Mouse (Mus musculus) heart, adult 8-10 months (tissue): ENCODE measurements around the gene Nhsl2. TPM values are rescaled to one million over a fixed set of nuclear protein-coding genes. Genes with fewer than 3 reads are reported as not detected.
"Not testable (repeated sequence)": the region's sequence is repeated elsewhere in the genome, so short reads cannot be mapped to it uniquely, and the experiment has no call there.

Experiments
- DNase-seq: peaks from one replicate; pipeline ENCODE4 v3.0.0; 2022; ENCODE audit warnings: low spot score
- total RNA-seq, 4 experiments: library from RNA; stranded (reverse); gene quantifications; 2 replicates each; pipeline ENCODE4 v1.2.4; 2022

The Nhsl2 gene
- total RNA-seq: 1 to 10 TPM; 3.2 to 4.3 (median 3.8) TPM

DNA sequence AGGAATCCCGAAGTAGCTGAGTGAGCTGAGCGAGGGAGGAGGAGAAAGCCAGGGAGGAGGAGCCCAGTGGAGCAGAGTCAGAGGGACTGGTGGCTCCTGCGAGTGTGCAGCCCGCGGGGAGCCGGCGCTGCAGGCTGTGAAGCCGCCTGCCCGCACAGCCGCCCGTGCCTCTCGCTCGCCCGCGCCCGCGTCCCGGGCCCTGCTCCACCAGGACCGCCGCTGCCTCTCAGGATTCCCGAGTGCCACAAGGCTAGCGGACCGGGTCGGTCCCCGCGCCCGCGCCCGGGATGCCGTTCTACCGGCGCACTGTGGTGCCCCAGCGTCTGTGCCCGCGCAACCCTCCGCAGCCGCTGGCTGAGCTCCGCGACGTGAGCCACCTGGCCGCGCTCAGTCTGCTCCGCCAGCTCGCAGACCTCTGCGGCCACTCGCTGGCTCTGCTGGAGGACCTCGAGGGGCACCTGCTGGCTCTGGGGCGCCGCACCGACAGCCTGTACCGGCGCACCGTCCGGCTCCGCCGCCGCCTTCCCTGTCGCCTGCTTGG is at the start of gene Nhsl2:
Gene Nhsl2, plus strand, starts transcription at position 105 of the 541 bp plus-strand sequence.
- DNase-seq: peak; percentile 13

DNA sequence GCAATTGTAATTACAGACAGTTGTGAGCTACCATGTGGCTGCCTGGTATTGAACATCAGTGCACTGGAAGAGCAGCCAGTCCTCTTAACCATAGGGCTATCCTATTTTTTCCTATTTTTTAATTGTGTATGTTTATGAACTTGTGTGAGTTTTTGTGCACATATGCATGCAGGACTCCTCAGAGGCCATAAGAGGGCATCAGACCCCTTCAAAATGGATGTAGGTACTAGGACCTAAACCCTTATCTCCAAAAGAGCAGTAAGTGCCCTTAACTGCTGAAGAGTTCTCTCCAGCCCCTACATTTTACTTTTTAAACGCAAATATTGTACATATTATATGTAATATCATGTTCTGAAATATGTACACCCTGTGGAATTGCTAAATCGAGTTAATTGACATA is 43.7 kb upstream of the Nhsl2 start:
- DNase-seq: no peak

DNA sequence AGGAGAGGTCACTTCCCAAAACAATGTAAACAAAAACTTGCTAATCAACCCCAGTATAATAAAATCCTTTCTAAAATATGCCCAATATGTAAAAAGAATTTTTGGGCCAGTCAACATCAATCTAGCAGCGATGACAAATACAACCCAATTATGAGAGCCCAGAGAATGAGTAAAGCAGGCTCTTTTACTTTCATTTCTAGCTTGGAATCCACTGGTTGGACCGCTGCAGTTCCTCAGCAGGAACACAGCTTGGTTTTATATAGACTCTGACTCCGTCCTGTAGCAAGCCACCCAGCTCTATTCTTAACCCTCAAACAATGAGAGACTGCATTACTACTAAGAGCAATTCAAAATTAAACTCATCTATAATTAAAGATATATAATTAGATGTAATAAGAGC is 37.4 kb upstream of the Nhsl2 start:
- DNase-seq: no peak

DNA sequence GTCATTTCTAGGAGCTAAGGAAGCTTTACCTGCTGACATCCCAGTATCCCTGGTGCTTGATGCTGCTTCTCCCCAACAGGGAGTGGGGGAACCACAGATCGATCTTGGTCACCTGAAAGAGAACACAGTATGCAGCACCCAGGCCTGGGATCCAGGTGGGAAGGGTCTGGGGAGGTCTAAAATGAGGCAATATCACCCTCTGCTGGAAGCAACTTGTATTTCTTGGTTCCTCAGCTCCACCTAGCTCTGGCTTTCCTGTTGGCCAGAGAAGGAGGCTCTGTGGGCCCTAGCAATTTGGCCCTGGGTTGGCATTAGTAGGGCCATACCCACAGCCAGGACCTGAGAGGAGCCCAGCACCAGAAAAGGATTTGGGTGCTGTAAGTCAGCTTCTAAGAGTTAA is 30.0 kb upstream of the Nhsl2 start:
- no peak for DNase-seq

DNA sequence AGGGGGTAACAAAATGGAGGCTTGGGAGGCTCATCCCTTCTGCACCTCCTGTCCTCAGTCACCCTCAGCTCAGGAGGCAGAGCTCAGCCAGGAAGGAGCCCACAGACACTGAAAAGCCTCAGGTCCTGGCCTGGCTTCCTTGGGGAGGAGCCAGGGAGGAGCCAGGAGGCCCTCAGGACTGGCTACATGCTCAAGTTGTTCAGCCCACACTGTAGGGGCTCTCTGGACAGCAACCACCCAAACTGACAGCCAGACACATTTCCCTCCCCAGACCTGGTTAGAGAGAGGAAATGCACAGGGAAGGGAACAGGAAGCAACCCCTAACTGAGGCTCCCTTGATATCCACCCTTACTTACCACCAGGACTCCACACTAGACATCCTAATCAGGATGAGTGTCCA is 29.2 kb upstream of the Nhsl2 start:
- DNase-seq: not testable (repeated sequence)

DNA sequence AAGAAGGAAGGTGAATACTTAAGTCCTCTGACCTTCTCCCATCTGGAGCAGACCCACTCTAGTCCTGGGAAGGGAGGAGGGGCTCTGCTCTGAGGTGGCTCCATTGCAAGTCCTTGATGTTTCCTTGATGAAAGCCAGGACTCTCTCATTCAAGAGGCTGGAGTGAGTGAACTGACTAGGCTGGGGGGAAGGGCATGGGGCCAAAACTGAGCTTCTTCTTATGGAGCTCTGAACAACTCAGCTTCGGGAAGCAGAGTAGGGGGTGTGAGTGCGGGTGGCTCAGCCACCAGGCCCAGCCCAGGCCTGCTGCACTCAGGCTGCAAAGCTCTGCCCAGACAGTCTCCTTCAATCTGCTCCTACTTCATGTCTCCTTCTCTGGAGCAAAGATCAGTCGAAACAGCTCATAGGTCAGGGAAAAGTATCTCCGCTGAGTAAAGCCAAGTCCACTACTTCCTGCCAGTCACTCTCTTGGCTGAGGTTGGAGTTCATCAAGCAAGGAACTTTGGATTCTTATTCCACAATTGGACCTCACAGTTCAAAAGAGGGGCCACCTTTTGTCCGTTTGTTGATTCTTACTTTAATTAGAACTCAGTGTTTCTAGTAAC is 1.9 kb upstream of the Nhsl2 start:
- DNase-seq: no peak

DNA sequence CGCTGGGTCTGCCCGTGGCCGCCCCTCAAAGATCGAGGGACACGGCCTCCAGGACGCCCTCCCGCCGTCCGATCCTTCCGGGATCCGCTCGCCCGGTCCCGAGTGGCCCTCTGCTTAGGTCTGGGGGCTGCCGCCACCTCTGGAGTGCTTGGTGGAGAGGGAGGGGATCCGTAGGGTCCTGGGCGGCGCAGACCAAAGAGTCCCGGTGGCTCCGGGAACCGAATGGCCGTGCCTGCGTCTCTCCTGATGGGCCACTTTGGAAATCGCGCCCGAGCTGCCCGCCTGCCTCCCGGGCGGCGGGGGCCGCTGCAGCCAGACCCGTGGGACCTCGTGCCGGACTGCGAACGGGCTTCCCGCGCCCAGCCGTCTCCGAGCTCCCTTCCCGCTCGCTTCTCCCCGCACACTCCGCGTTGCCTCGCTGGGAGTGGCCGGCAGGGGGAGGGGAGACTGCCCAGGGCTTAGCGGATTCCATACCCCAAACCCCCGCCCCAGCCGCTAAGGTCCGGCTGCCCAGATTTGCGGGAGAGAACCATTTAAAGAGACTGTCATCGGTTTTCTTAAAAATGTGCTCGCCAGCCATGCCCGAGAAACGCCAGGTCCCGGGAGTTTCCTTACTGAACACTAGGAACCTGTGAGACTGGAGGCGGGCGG is 841 bp downstream of the Nhsl2 start:
- no peak for DNase-seq

DNA sequence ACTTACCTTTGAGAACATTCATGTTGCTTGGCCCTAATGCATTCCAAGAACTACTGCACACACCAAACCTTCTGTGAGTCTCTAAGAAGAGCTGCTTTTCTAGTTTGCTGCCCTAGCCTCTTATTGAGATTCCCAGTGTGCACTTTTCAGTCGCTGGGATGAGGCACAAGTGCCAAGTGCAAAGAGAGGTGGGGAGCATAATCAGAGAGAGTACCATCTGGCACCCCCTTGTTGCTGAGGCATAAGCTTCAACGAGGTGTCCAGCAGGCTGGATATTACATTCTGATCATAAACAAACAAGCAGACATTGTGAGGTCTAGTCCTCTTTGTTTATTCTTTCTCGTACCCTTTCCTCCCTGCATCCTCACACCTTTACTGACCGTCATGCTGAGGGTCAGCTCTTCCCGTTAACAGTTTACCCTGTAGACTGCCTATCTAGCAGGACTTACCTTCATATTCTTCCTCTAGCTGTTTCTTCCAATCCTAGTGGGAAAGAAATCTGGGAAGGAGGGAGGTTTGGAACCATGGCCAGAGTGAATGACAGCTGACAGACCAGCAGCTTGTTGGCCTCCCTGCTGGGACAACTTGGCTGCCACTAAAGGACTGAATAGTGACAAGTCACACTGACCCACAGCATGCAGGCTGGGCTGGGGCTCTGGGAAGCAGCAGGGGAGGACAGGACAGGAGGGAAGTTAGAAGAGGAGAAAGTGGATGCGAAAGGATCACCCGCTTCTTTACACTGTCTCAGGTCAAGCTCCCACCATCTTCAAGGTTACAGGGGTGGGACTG is 2.6 kb downstream of the Nhsl2 start:
- DNase-seq: no peak

DNA sequence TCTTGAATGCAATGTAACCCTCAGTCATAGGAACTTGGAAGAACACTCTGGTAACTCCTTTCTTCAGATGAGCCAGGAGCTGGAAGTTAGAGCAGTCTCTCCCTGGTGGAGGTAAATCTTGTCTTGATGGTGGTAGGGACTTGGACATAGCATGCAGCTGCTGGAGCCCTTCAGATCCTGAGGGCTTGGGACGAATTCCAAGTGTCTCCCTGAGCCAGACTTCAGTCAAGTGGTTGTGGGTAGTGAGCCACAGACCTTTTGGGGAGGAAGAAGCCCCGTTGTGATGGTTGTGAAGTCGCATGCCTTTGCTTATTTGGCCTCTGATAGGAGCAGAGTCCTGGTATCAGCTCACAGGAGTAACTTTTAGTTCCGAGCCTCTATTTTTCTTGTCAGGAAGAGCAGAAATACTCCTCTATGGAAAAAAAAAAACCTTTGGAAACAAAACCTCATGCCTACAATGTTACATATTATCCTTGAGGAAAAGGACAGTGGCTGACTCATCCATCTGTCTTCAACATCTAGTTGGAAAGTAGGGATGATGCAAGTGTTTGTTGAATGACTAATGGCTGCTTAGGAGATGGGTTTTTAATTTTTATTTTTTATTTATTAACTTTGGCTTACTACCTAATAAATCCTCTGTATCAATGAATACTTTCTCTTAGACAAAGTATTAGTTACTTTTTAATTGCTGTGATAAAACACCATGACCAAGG is 14.6 kb downstream of the Nhsl2 start:
- no peak for DNase-seq

DNA sequence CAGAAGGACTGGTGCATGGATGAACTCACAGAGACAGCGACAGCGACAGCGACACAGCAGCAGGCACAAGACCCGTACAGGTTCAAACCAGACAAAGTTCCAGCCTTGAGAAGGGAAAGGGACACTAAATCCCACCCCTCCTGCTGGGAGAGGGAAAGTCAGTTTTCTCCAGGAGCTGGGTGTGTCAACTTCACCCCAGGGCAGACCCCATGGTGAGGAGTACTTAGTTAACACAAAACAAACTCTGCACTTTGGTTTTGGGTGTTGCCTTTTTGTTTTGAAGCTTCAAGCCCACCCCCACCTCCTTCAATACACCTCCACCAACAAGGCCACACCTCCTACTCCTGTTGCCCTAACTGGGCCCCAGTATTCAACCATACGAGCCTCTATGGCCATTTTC is 15.6 kb downstream of the Nhsl2 start:
- DNase-seq: no peak

DNA sequence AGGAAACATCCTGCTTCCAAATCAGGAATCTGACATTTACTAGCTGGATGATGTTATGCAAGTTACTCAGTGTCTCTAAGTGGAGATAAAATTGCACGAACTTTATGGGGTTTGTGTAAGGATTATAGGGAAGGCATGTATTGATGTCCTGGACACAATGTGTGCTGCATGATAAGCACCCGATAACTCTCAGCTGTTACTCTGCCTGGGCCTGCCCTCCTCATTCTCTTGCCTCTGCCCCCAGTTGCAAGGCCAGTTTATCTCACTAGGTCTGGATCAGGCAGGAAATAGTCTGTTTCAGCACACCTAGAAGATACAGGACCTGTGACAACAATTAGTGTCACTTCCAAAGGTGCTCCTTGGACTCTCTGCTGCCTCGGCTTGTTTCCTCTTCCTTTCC is 25.0 kb downstream of the Nhsl2 start:
- DNase-seq: no peak

DNA sequence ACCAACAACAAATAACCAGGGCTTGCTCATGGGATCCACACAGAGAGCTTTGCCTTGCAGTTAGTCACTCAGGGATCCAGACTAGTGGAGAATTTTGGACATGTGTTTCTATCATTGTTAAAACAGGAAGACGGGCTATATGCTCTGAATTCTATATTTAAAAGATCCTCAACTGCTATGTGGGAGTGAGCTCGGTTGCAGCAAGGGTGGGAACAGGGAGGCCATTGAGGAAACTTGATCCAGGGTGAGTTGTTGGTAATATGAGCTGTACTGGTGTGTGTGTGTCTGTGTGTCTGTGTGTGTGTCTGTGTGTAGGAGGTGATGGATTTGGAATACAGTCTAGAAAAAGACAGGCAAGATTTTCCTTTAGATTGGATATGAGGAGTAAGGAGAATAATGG is 25.7 kb downstream of the Nhsl2 start:
- no peak for DNase-seq

DNA sequence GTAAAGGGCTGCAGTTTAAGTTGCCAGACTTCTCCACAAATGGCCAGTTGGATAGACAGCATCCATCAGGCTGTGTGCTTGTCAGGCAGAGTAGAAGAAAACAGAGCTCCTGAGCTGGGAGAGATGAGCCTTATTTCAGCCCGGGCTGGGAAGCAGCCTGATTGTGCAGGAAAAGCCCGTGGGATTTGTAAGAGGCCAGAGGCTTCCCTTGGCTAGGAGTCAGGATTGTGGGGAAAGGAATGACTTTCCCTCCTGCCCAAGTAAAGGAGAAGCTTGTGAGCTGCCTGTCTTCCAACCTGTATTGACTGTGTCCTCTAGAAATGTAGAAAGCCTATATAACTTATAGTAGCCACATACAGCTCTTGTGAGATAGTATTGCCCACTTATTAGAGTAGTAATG is 27.0 kb downstream of the Nhsl2 start:
- DNase-seq: no peak

DNA sequence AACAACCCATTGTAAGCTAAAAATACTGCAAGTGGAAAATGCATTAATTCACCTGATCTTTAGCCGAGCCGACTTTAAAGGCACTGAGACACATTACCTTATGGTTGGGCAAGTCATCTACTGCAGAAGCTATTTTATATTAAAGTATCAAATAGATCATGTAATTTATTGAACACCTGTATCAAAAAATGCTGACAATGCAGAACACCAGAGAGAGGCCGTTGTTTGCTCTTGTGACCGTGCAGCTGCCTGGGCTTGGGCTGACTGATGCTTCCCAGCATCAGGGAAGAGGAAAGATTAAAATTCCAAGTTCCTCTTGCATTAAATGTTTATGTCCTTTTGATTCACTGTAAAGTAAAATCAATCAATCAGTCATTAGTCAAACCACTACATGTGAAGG is 28.7 kb downstream of the Nhsl2 start:
- DNase-seq: no peak

DNA sequence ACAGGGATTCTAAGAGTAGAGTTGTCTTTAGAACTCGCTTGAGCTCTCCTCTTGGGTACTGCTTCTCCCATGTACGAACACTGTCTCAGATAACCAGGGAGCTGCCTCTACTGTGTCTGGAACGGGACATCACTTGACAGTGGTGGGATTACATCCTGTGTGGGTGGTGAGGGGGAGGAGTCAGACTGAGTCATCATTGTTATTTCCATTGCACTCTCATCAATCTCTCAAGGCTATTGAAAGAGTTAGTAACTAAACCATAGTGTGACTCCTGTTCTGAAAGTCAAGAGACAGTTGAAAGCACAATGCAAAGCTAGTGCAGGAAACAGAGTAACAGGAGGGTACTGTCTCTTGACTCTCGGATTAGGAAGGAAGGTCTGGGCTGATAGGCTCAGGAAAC is 29.4 kb downstream of the Nhsl2 start:
- DNase-seq: no peak

DNA sequence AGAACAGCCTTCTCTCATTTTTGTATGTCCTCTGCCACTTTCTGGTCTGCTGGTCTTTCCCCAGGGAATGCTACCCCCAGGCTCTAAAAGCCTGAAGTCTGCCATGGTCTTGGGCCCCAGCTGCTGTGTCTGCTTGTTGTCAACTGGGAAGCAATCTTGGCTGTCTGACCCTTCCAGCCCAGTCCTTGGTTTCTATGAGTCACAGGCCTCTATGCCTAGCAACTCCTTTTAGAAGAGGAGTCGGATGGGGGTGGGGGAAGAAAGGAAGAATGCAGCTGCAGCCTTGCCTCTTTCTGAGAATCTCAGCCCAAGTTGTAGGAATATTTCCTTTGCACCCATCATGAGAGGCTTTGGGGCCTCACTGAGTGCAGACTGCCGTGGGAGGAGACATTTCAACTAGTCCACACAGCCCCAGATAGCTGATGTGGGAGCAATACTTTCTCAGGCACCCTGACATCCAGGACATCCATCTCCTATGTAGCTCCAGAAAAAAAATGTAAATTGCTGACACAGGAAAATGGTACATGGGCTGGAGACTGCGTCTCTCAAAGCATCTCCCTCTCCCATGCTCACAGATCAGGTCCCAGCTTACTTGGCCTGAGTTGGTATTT is 33.1 kb downstream of the Nhsl2 start:
- DNase-seq: no peak

DNA sequence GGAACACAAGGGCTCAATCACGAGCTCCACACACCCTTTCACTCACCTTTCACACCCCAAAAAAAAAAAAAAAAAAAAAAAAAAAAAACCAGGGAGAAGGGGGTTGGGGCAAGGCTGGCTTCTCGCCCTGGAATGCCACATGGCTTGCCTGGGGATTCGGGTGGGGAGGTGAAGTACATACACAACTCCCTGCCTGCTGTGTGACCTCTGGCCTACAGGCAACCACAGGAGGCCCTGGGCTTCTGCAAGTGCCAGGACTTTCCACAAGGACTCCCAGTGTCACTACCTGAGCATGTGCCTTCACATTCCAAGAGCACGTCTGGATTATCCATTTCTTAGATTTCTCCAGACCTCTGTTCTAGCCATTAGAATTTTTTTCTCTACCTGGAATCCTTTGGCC is 40.2 kb downstream of the Nhsl2 start:
- DNase-seq: no peak

DNA sequence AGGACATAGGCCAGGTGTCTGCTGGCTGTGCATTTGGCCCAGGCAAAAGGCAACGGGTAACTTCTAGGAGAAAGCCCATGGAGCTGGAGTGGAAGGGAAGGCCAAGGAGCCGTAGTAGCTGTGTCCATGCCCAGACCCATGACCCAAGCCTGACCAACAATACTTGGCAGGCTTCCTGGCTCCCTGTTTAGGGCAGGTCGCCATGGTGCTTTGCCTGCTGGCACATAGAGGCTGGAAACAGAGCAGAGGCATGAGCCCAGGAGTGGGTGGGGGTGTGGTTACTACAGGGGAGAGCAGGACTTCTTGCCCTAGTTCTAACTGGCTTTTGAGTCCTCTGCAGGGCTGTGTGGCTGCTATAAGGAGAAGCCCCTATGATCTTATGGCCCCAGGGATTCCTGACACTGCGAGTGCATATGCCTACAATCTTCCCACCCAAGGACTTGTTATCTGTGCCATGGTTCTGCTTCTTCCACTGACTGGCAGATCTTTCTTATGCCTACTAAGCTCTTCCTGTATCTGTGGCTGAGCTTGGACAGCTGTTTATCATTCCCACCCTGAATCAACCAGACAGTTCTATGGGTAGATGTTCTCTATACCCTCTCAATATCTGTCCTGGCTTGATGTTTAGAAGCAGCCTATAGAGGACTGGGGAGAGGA is 40.8 kb downstream of the Nhsl2 start:
- peak; percentile 42 for DNase-seq

DNA sequence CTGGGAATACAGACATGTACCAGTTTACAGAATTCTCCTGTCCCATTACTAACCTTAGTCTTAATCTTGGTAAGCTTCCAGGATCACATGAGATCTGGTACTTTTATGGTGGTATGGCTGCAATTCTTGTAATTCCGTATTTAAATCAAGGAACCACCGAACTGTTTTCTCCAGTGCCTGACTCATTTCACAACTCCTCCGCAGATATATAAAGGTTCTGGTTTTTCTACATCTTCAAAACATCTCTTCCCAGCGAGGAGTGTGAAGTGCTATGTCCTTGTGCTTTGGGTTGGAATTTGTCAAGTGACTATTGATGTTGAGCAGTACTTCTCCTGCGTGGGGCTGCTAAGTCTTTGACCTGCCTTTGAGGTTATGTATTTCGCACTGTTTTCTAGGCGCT is 44.6 kb downstream of the Nhsl2 start:
- no peak for DNase-seq

DNA sequence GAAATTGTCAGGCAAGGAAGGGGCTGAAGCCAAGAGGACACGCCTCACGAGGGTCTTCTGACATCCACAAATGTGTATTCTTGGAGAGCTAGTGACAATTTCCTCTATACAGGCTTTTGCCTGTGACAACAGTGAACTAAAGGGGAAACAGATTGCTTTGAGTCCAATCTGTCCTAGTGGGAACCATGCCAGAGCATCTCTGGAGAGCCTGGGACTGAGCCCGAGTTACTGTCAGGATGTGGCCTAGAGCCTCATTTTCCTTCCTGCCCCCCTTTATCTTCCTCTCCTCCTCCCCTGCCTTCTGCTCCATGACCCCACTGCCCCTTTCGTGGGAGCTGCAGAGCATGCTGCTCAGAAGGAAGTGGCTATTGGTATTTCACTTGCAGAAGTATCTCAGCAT is 49.2 kb downstream of the Nhsl2 start:
- peak; percentile 16 for DNase-seq

DNA sequence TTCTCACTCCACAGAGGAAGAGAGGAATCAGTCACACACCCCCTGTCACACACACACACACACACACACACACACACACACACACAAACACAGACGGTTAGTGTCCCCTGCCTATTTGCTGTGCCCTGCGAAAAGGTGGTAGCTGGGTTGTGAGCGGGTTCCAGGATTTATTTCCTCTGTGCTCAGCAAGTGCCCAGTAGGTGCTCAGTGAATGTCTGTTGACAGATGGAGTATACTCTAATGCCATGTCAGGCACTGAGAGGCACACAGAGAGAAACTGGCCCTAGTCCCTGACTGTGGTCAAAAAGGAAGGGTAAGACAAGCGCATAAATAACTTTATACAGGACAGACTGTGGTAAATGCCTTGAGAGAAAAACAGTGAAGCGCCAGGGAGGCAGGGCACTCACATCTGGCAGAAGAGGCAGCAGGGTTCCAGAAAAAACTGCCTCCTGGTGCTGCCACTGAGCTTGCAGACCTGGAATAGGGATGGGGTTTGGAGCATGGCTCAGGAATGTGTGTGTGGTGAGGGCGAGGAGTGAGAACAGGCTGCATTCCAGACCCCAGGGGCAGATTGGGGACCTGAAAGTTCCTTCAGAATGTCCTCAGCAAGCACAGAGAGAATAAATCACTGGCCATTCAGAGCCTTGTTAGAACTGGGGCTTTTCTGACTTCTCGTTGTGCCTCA is 52.8 kb downstream of the Nhsl2 start:
- DNase-seq: no peak
